Mouse (Mus musculus): ENCODE results near the gene Prss57.

Prss57 gene

DNA sequence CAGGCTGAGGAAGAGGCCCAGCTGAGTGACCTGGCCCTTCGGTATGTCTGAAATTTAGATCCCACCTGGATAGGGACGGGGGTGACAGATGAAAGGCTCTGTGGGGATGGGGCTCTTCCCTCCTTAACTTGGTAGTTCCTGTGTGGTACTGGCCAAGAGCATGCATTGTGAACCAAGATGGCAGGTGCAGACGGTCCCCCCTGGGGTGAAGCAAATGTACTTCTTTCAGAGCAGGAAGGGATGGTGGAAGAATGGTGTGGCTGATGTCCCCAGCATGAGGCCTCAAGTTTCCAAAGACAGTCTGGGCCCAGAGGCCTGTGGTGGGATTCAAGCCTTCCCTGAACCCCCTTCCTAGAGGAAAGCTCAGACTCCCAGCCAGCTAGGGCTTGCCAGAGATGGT, 34.9 kb downstream of the Prss57 start:
- DNase-seq (ENCODE audit: low read depth), result no peak

DNA sequence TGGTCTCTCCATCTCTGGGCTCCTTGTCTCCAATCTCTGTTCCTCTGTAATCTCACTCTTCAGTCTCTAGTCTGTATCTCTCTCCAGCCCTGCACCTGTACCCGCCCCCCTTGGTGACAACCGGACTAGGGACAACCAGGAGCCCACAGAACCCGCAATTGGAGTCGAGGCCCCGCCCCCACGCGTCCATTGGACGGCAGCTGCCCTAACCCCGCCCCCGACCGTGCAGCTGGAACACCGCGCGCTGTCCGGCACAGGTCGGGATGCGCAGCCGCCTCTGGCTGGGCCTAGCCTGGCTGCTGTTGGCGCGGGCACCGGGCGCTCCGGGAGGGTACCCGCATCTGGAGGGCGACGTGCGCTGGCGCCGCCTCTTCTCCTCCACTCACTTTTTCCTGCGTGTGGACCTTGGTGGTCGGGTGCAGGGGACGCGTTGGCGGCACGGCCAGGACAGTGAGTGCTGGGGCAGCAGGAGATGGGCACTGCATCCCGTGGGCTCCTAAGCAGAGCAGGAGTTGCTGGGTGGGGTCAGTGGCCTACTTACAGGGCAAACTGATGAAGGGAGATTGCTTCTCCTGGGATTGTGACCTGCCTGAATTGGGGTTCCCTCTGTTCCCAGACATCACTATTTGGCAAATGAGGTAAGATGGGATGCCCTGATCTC, 35.8 kb downstream of the Prss57 start, which contains the start of gene Fgf22:
Gene Fgf22 (plus strand): TSS at position 221 of the 661 bp plus-strand sequence.
- DNase-seq (ENCODE audit: low read depth), result peak; percentile 53

DNA sequence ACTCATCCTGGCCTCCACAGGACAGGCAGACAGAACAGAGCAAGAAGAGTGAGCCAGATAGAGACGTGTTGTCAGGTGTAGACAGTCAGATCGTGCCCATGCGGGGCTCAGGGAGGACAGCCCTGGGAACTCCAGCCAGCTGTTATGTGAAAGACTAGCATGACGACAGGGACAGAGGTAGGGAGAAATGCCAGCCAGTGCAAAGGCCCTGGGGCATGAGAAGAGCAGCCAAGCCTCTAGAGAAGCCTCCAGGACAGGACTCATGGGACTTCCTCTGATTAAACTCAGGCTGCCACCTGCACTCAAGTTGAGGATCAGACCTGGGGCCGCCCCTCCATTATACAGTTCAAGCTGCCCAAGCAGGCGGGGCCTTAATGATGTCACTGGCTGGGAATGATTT, 42.3 kb downstream of the Prss57 start:
- DNase-seq (ENCODE audit: low read depth), result no peak

DNA sequence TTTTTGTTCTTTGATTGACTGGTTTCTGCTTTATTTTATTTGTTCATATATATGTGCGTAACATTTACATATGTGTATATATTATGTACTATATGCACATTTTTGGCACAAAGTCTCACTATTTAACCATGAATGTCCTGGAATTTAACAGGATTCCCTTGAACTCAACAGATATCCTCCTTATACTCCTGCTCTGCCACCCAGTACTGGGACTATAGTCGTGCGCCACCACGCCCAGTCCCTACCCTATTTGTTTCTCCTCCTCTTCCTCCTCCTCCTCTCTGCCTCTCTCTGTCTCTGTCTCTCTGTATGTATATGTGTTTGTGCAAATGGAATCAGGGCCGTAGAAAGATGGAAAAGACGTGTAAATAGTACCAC, 44.0 kb downstream of the Prss57 start:
- peak; percentile 46 for DNase-seq (ENCODE audit: low read depth)

DNA sequence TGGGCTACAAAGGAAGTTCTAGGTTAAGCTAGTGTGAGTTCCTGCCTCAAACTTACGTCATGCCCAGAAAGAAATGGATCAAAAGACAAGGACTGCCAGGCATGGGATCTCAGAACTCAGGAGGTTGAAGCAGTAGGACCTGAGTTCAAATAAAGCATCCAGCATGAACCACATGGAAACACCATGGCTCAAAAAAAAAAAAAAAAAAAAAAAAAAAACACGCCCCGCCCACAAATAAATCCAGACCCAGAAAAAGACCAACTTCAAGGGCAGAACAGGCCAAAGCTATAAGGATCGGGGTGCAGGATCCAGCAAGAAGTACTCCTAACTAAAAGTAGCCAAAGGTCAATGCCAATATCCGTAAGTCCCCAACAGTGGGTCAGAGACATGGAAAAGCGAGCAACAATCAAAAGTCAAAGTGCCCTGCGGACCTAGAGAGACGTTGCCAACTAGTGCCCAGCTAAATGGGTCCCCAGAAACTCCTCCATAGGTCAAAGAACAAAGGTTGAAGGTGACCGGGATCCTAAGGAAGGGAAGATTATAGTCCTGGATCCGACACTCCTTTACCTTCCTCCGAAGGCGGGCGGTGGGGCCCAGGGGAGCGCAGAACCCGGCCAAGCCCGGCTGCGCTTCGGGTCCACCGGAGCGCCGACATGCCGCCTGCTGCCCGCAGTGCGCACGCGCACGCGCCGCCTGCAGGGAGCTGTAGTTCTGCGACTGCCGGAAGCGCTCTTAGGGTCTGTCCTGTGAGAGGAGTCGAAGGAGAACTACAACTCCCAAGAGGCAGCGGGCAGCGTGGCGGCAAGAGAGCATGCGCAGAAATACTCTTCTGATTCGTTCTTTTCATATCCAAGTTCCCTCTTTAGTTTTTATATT, 44.6 kb downstream of the Prss57 start, which contains the start of gene Polrmt:
Gene Polrmt (minus strand): TSS at position 684 of the 876 bp plus-strand sequence.
- DNase-seq (ENCODE audit: low read depth), result peak; percentile 95

DNA sequence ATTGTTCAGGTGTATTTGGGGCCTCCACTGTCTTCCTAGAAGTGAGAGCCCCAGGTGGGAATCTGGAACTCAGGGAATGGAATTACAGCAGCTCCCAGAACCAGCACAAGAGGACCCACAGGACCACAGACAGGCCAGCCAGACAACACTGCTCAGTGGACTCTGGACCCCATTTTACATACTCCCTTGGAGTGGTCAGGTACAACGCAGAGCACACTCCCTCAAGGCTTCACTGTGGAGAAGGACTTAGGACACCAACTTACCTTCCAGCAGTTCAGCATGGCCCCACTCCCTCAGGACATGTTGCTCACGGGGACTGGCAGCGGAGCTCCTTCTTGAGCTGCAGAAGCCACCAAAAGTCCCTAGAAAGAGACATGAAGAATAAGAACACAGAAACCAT, 45.4 kb downstream of the Prss57 start:
- no peak for DNase-seq (ENCODE audit: low read depth)

DNA sequence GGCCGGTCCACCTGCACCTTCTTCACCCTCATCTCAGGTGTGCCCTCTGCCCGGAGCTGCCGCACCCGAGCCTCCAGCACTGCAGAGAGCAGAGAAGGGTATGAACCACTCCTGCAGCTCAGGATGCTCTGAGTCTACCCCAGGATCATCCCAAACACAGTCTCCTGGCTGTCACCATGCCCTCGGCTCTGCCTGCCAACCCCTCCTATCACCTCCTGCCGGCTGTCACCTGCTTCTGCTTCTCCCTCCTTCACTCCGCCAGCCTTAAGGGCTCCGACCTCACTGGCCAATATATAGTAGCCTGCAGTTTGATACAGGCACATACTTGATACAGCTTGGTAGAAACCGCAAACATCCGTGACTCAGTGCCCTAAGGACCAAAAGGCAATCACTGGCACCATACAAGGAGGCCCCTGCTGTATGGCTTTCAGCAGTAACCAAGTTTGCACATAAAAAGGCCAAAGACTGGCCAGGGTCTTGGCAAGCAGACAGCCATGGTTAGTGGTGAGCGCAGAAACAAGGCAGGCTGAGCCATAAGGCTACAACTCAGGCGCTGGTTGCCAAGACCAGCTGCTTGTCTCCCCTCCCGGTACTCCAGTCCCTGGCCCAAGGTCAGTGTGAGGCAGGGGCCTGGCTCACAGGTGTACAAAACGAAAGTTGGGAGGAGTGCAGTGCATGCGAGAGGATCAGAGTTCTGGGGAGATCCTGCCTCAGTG, 47.0 kb downstream of the Prss57 start:
- no peak for DNase-seq (ENCODE audit: low read depth)

DNA sequence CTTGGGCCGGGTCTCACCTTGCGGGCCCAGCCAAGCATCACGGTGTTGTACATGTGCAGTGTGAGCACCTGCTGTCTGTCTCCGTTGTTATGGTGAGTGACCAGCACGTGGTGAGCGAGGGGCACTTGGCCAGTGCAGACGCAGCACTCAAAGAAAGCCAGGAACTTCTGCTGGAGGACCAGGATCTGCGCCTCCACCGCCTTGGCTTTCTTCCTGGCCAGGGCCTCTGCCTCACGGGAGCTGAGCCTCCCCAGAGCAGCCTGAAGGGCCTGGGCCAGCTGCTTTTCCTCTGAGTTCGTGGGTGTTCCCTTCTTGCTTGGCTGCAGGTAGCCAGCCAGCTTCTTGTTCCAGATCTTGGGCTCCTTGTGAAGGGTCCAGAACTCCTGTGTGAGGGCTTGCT, 47.6 kb downstream of the Prss57 start:
- DNase-seq (ENCODE audit: low read depth), result no peak

DNA sequence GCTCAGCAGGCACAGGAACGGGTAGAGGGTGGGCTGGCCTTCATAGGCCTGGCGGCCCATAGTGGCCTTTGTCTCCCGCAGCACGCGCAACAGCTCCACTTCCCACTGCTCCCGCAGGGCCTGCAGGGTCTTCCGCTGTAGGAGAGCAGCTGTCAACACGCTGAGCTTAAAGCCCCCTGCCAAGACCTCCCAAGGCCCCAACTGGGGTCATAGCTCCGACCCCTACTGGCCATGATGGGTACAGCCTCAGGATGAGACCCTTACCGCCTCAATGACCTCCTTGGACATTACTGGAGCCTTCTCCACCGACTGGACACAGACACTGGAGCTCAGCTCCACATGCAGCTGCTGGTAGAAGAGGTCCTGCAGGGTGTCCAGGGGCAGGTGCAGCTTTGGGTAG, 49.9 kb downstream of the Prss57 start:
- DNase-seq (ENCODE audit: low read depth), result no peak

DNA sequence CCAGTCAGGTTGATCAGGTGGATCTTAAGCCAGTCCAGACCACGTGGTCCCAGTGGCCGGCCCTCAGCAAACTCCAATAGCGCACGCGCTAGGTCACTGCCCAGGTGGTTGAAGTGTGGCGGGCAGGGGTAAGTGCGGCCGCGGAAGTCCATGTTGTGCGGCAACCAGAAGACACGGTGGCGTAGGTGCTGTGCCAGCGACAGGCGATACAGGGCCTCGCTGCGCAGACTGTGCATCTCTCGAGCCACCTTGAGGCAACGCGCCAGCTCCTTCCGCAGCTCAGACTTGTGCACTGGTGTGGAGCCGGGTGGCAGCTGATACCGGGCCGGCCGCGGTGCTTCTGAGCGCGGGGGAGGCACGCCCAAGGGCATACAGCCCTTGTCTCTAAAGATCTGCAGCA, 51.5 kb downstream of the Prss57 start:
- no peak for DNase-seq (ENCODE audit: low read depth)

DNA sequence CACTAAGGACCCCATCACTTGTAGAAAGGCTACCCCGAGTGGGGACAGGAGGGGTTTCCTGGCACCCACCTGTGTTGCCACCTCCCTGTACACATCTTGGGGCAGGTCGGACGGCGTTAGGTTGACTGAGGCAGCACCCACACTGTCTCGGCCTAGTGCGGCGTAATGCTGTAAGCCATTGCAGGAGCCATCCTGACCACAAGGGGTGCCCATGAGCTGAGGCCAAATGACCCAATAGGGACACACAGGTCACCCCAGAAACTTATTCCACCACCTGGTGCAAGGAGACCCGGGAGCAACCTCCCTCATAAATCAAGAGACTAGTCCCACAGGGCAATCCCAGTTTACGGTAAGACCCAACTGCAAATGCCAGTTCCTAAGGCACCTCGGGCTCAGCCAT, 52.5 kb downstream of the Prss57 start:
- no peak for DNase-seq (ENCODE audit: low read depth)

DNA sequence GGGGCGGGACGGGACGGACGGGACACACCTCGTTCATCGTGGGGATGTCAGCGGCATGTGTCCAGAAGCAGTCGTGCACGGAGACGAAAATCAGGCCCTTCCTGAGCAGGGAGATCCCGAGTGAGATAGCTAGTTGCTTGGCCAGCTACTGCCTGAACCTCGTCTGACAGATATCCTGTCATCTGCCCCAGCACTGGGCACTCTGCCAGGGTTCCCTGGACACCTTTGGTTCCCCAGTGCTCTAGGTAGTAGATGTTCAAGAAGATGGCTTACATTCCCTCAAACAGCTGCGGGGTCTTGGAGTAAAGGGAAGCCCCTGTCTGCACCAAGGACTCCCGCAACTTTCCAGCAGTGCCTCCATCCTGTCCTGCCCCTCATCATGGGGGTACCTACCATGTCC, 54.1 kb downstream of the Prss57 start:
- DNase-seq (ENCODE audit: low read depth), result no peak

DNA sequence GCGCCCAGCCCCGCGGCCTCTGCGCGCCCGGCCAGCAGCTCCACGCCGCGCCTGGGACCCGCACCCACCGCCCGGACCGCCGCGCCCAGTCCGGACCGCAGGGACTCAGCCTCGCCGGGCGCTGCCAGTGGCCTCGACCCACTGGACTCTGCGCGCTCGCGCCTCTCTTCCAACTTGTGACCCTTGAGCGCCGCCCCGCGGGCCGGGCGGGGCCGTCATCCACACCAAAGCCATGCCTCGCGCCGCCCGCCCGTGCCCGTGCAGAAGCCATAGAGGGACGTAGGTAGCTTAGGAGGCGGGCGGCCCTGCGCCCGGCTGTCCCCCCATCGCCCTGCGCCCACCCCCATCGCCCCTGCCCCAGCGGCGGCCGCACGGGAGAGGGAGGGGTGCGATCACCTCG, 55.4 kb downstream of the Prss57 start:
- no peak for DNase-seq (ENCODE audit: low read depth)

DNA sequence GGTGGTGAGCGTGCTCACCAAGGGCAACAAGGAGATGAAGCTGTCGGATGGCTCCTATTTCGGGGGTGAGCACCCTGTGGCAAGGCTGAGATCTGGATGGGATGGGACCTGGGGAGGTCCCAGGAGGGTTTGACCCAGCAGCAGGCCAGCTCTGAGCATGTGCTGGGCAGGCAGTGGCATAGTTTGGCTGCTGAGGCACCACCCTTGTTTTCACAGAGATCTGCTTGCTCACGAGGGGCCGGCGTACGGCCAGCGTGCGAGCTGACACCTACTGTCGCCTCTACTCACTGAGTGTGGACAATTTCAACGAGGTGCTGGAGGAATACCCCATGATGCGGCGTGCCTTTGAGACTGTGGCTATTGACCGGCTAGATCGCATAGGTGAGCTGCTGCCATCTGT, 56.9 kb downstream of the Prss57 start:
- no peak for DNase-seq (ENCODE audit: low read depth)

DNA sequence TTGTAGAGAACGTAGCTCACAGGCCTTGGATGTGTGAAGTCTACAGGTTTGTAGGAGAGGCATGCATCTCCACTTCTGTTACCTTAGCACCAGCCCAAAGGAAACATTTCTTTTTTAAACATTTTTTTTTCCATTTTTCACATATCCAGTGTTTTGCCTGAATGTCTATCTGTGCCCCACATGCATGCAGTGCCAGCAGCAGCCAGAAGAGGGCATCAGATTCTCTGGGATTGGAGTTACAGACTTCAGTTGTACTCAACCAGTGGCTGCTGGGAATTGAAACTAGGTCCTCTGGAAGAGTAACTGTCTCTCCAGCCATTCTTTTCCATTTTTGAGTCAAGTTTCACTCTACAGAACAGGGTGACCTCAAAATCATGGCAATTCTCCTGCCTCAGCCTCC, 58.3 kb downstream of the Prss57 start:
- DNase-seq (ENCODE audit: low read depth), result no peak
